Mouse (Mus musculus) CH12F3 (cell line): ENCODE results near the gene Fam163a.

Experiments used
- in situ Hi-C: fragments of 300-500 bp; cut with MboI; formaldehyde crosslinking; loops from 2 replicates; pipeline ENCODE4 v1.14.3; 2020; ENCODE audit warnings: low sequenced_read_pairs

Gene Fam163a

DNA sequence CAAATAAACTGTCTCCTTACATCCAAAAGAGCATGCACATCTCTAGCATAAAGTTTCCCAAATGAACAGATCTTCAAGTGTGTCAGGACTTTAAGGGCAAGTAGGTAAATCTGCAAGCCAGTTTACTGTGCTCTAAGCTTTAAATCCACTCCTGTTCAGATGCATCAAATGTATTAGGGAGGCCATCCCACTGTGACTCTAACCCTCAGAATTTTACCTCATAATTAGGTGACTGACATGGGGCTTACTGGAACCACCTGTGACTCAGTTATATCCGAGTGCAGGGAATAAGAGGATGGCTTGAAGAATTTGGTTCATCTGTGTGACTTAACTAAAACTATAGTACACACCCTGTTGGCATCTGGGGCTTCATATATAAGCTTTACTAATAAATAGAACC, 170.2 kb downstream of the Fam163a start:
- in situ Hi-C loops: no loop called here

DNA sequence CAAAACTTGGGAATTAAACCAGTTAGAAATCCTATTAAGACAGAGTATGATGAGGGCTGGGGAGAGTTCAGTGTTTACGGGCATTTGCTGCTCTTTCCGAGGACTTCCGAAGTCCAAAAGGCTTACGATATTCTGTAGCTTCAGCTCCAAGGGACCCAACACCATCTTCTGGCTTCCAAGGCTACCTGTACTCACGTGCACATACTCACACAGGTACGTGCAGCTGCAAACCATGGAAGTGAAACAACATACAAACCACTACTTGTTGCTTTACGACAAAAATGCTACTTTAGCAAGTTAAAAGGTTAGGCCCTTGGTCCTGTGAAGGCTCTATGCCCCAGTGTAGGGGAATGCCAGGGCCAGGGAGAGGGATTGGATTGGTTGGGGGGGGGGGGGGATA, 170.9 kb downstream of the Fam163a start:
- in situ Hi-C loops: no loop called here

DNA sequence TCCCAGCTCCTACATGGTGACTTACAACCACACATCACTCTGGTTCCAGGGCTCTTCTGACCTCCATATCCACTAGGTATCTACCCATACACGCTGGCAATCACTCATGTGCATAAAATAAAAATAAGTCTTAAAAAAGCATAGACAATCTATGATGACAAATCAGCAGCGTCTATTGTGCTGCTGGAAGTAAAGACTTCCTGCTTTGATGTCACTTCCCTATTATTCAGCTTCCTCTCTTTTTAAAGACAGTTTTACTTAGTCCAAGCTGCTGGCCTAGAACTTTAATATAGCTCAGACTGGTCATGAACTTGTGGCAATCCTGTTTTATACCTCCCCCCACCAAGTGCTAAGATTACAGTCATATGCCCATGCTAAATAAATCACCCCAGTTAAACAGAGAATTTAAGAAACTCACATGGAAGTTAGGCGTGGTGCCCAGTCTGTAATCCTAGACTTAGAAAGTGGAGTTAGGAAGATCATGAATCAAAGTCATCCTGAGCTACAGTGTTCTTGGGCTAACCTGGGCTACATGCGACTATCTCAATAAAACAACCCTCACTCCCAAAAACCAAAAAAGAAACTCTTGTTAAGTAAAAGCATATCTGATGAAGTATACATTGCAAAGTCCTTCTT, 176.4 kb downstream of the Fam163a start:
- in situ Hi-C loops: no loop called here

GRCm38 (mm10) chr1:156027849-156028248, 177.0 kb downstream of the Fam163a start:
- in situ Hi-C loops: no loop called here
